Mouse (Mus musculus) MN1 (cell line): ENCODE measurements around the gene Ttyh3.

Source experiments
- DNase-seq: peaks from one replicate; pipeline ENCODE4 v3.0.0-alpha.2; 2016; ENCODE audit warnings: low spot score

Gene Ttyh3

DNA sequence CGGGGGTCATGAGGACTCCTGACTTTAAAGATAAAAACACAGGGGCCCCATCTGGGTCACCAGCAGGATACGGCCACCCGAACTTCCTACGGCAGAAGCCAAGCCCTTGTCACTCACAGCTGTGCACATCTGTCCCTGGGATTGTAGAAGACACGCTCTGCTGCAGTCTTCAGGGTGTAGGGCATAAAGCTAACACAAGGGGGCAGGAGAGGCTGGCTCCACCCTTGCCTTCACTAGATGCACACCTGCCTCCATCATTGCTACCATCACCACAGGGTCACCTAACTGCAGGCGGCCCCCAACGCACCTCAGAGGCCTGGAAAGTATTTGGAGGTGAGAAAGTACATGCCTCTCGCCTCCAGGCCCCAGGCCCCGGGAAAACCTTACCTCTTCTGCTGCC, 19.8 kb downstream of the Ttyh3 start:
- DNase-seq, result no peak

DNA sequence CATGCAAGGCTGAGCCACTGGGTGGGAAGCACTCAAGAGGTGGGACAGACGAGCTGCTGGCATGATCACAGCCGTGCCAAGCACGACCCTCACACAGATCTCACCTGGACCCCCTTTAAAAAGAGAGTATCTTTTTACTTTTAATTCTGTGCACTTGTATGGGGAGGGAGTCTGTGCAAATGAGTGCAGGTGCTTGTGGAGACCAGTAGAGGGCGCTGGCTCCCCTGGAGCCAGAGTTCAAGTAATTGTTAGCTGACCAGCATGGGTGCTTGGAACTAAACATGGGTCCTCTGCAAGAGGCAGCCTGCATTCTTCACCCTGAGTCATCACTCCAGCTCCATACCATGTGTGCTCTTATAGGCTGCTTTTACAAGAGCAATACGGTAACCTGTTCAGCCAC, 21.3 kb downstream of the Ttyh3 start:
- DNase-seq, result no peak

DNA sequence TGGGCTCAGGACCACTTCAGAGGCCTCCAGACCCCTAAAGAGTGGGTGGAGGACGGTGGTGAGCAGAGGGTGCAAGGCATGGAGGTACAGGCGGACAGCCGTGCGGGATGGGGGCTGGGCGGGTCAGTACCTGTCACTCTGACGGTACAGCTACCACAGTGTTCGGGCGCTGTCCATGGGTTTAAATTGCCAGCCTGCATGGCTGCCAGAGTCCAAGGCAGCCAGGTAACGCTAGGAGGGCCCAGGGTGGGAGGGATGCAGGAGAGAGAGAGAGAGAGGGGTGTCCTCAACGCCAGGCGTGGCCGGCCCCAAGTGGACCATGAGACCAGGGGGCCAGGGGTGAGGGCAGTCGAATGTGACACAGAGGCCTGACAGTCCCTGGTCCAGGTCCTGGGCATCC, 23.9 kb downstream of the Ttyh3 start:
- no peak for DNase-seq

DNA sequence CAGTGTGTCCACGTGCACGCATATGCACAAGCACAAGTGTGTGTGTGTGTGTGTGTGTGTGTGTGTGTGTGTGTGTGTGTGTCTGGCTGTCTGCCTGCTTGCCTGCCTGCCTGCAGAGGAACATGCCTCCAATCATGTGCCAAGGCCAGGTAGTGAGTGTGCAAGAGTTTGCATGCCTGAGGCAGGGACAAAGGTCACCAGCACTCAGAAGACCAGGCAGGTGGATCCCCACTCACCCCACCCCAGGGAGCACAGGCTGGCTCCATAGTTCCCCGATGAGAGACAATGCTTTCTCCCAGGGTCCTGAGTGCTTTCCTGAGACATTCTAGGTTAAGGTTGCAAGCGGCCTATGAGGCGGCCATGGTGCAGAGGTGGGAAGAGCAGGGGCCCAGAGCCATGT, 24.6 kb downstream of the Ttyh3 start:
- DNase-seq, result no peak

DNA sequence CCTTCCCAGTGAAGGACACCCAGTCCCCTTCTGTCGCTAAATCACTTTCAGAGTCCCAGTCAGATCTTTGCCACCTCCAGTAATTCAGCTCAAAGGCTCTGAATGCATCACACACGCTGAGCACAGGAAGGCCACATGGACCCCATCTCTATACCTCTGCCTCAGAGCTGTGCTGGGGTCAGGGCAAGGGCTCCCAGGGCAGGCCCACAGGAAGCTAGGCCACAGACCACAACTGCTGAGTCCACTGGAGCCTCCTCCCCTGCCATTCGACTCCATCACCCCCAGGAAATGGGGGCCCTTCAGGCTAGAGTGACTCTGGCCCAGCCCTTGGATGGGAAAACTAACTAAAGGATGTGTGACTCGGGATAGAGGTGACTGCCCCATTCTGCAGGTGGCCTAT, 25.0 kb downstream of the Ttyh3 start:
- no peak for DNase-seq

GRCm38 (mm10) chr5:140622978-140623670, 25.7 kb downstream of the Ttyh3 start:
- DNase-seq, result no peak

- DNase-seq, result no peak
These were observed 27.3 kb downstream of the Ttyh3 start for GRCm38 (mm10) chr5:140621517-140621916.

DNA sequence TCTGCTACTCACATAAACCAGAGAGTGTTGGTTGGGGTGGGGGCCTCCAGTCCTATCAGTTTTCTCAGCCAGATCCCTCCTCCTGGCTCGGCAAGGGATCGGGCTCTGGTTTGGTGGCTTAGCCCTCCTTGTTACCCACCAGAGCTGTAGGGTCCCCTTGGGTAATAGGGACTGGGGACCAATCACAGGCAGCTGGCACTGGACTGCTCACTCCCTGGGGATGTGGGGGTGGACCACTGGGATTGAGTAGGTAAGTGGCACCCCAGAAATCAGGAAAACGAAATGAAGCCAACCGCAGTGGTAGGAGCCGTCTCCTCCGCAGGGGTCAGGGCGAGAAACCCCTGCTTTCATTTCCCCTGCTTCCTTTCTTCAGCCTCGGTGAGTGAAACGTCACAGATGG, 27.7 kb downstream of the Ttyh3 start:
- no peak for DNase-seq

- DNase-seq, result no peak
These were observed 28.7 kb downstream of the Ttyh3 start for GRCm38 (mm10) chr5:140619895-140620736.

DNA sequence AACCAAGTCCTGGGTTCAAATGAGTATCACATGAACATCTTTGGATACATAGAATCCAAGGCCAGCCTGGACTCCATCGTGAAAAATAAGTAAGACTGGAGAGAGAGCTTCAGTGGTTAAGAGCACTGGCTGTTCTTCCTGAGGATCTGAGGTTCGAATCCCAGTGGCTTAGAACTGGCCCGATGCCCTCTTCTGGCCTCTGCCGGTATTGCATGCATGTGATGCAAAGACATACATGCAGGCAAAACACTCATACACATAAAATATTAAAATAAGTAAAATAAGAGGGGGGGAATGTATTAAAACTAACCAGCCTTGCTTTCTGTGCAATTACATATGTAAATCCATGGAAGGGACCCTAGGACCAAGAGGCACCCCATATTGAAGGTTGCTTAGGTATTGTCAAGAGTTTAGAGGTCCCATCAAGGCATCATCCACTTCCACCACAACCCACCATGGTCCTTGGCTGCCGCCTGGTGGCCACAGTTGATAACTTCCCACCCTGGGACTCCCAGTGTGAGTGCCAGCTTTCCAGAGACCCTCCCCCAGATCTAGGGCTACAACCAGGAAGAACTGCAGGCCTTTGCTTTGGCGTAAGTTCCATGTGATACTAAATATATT, 29.6 kb downstream of the Ttyh3 start:
- peak; percentile 68 for DNase-seq

- no peak for DNase-seq
These were observed 31.1 kb downstream of the Ttyh3 start for GRCm38 (mm10) chr5:140617714-140618113.

DNA sequence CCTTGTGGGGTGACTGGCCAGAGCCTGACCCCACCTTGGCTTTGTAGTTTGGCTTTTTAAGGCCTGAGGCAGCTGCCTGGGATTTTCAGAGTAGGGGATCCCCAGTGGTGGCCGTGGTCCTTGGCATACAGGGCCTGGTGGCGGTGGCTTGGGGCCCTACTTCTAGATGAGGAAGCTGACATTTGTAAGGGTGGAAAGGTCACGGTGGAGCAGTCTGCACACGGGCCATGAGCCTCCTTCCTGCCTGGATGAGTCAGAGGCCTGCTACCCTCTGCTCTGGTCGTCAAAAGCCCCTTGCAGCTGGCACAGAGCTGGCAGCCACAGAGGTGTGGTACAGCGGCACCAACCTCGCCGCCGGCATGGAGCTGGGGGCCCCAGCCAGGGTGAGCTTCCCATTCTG, 32.1 kb downstream of the Ttyh3 start:
- DNase-seq, result peak; percentile 33

DNA sequence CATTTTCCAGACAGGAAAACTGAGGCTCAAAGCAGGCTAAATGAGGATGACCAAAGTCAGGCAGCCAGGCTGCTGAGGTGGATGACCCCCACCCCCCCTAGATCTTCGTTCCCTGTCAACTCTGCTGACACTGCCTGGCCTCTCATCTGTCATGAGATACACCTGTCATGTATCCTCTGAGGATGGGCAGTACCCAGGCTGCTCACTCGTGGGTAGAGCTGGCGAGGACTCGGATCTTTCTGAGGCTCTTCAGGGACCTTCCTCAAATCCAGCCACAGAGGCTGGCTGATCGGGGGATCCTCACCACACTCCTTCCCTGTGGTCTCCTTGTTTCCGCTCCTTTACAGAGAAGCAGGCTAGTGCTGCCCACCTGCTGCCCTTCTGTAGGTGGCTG, 32.7 kb downstream of the Ttyh3 start:
- no peak for DNase-seq

DNA sequence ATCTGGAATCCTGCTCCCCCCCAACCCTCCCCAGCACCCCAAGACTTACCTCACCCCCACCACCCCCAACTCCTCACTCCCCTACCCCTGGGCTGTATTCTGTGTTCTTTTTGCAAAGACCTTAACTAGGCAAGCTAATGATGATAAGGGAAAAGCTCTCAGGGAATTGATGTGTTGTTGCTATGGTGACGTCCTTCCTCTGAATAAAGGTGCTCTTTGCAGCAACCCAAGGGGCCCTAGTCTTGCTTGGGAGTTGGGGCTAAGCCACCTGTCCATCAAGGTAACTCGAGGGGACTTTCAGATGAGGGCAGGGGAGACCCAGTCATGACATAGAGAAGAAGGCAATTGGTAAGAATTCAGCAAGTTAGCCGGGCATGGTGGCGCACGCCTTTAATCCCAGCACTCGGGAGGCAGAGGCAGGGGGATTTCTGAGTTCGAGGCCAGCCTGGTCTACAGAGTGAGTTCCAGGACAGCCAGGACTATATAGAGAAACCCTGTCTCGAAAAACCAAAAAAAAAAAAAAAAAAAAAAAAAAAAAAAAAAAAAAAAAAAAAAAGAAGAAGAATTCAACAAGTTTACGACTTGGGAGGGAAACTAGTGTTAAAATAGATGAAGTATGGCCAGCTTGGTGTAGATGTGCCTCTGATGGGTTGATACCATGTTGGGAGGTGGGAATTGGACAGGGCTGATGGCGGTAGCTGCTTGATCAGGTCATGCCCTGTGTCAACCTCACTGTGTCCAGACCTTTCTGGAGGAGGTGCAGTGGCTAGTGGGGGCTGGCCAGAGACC, 33.3 kb downstream of the Ttyh3 start:
- no peak for DNase-seq

GRCm38 (mm10) chr5:140614837-140615236, 34.0 kb downstream of the Ttyh3 start:
- no peak for DNase-seq

DNA sequence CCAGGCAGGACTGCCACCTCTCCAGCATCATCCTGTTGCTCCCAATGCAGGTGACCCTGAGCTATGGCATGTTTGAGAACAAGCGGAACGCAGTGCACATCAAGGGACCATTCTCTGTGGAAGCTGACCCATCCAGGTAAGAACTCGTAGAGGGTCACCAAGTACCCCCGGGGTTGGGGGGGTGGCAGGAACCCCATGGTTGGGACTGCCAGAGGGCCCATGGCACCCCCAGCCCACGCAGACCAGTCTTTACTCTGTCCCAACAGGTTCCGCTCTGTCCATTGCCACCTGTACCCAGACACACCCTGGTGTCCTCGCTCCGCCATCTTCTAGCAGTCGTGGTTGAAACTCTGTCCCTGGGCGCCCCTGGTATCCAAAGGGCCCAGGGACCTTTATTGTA, 34.7 kb downstream of the Ttyh3 start:
- DNase-seq, result no peak

GRCm38 (mm10) chr5:140612191-140612590, 36.6 kb downstream of the Ttyh3 start:
- peak; percentile 27 for DNase-seq

DNA sequence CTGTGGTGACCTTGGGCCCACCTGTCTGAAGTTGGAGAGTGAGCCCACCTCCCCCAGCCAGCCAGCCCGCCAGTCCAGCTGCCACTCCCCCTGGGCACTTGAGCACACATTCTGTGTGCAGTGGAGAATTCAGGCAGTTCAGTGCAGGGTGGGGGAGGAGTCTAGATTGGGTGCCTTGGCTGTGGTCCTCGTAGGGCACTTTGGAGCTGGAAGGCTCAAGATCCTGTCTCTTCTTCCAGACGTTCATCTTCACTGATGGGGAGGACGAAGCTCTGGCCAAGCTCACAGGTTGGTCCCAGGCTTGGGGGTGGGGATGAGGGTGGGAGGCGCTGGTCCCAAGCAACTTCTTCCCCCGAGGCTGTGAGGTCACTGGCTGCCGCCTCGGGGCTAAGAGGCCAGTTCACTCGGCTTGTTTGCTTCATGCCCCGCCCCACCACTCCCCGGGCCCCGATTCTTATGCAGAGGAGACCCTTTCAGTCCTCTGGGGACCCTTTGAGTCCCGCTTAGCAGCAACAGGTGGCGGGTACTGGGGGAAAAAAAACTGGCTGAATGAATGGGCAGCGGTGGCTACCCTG, 37.1 kb downstream of the Ttyh3 start:
- DNase-seq, result peak; percentile 65

DNA sequence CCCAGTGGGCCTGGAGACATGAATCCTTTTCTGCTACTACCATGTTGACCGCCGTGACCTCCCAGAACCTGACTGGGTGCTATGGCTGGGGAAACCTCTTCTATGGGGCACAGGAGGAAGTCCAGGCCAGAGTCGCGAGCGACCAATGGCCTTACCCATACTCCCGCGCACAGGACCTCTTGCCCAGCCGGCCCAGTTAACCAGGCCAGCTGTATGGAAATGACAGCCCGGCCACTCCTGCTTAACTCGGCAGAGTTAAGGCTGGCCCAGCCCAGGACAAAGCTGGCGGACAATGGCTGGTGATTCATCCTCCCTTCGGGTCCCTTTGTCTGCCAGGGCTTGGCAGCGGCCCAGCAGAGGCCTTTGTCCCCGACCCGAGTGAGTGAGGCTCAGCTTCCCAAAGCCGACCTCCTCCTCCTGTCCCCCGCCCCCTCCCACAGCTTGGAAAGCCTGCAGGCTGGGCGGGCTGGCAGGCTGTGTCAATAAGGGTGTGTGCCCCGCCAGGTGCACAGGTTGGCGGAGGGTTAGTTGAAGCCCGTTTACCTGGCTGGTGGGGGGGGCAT, 37.7 kb downstream of the Ttyh3 start:
- DNase-seq, result peak; percentile 93

GRCm38 (mm10) chr5:140610273-140611011, 38.4 kb downstream of the Ttyh3 start:
- DNase-seq, result peak; percentile 68
